Mouse (Mus musculus): ENCODE measurements around the gene Ulk1. TPM values are rescaled to one million over a fixed set of nuclear protein-coding genes. Genes with fewer than 3 reads are reported as not detected.
"Not testable (repeated sequence)": the region's sequence is repeated elsewhere in the genome, so short reads cannot be mapped to it uniquely, and the experiment has no call there.

Gene Ulk1
- polyA plus RNA-seq (2015; fragmentation: Nextera tagmentation; extraction: Ambion mirVana): 18.6 and 21.4 TPM in 2 replicates

DNA sequence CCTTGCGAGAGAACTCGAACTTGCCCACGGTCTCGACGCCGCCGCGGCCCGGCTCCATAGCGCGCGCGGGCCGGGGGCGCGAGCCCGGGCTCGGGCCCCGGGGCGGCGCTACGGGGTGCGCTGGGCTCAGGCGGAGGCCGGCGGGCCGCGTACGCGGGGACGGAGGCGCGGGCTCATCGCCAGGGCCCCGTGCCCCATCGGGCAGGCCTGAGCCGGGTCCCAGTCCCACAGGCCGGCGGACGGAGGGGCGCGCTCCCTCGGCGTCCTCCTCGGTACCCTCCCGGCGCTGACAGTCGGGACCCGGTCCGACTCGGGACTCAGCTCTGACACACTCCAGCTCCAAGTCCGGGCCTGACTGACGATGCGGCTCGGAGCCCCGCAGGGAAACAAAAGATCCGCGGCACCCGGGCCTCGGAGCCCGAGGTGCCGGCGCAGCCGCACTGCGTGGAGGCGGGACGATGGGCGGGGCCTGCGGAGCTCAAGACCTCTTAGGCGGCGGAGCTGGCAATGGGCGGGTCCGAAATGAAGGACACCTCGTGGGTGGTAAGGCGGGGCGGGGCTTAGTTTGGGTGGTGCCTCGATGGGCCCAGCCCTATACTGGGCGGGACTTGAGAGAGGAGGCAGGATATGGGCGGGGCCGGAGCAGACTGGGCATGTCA is at the start of gene Ulk1:
Ulk1 (minus strand) TSS at position 431 of the 659 bp plus-strand sequence.
- ATAC-seq (ENCODE audit: insufficient number of reproducible peaks, low FRiP score, low TSS enrichment, low read depth): peak; percentile 97
- Histone ChIP-seq H3K4me3 (replicated peaks) (peak within 1 kb of the TSS; percentile 96), H3K27me3 (no peaks in the 10 kb centered on the region), H3K36me3 (peaks cover 13% of the 10 kb centered on the region; the same call in 1 of the 2 replicates), H3K4me2 (replicated peaks) (peak within 1 kb of the TSS; percentile 84), H3K4me1 (peaks cover 43% of the 10 kb centered on the region), H3K9me3 (replicated peaks) (no peaks in the 10 kb centered on the region), H3K27ac (replicated peaks) (peak within 1 kb of the TSS; percentile 88), H3K9ac (peak within 1 kb of the TSS; percentile 96)
- under 1% methylated on average over 75 of the region's 80 CpGs for WGBS

DNA sequence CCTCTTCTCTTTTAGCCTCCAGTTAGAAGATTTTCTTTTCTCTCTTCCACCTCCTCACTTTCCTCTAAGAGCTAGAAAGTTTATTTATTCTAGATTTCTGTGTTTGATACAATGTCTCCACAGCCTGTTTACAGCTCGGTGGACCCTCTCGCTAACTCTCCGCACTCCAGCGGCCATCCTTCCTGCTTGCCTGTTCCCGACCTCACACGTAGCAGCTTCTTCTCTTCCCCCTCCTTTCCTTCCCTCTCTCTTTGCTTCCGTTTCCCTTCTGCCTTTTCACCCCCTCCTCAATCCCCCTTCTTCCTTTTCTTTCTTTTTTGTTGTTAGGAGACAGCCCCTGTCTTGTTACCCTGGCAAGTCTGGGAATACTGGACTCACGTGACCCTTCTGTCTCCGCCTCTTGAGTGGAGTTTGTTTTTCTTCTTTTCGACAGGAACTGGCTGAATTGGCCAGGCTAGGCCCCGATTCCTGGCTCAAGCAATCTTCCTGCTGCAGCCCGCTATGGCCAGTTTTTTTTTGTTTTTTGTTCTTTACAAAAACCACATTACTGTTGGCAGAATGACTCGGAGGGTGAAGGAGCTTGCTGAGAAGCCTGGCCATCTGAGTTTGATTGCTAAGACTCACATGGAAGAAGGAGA is 49.2 kb upstream of the Ulk1 start:
- no peak overlapping the region for H3K9ac ChIP-seq
- 52% methylated on average over 13 of the region's 13 CpGs for WGBS
- no peaks in the 10 kb centered on the region for H3K4me1 ChIP-seq
- peak overlapping the region; percentile 78 for H3K27ac ChIP-seq (replicated peaks)
- H3K4me2 ChIP-seq (replicated peaks): no peak overlapping the region
- no peaks in the 10 kb centered on the region for H3K27me3 ChIP-seq
- H3K4me3 ChIP-seq (replicated peaks): 0 out of 2 replicates have a peak overlapping the region, but pooled peaks have one; percentile 10
- ATAC-seq (ENCODE audit: insufficient number of reproducible peaks, low FRiP score, low TSS enrichment, low read depth): 0 out of 2 replicates have a peak, but pooled peaks have one; percentile 43
- H3K9me3 ChIP-seq (replicated peaks): no peaks in the 10 kb centered on the region
- H3K36me3 ChIP-seq: peaks cover 19% of the 10 kb centered on the region

- H3K9ac ChIP-seq: no peak overlapping the region
- no peaks in the 10 kb centered on the region for H3K9me3 ChIP-seq (replicated peaks)
- H3K27ac ChIP-seq (replicated peaks): 0 out of 2 replicates have a peak overlapping the region, but pooled peaks have one; percentile 34
- 22% methylated on average over 5 of the region's 5 CpGs for WGBS
- ATAC-seq (ENCODE audit: insufficient number of reproducible peaks, low FRiP score, low TSS enrichment, low read depth): no peak
- H3K36me3 ChIP-seq: peaks cover 11% of the 10 kb centered on the region; the same call in 1 of the 2 replicates
- no peak overlapping the region for H3K4me2 ChIP-seq (replicated peaks)
- H3K4me3 ChIP-seq (replicated peaks): no peak overlapping the region
- H3K27me3 ChIP-seq: no peaks in the 10 kb centered on the region
- no peaks in the 10 kb centered on the region for H3K4me1 ChIP-seq
Observed at GRCm38 (mm10) chr5:110857091-110857490, 47.2 kb upstream of the Ulk1 start.

DNA sequence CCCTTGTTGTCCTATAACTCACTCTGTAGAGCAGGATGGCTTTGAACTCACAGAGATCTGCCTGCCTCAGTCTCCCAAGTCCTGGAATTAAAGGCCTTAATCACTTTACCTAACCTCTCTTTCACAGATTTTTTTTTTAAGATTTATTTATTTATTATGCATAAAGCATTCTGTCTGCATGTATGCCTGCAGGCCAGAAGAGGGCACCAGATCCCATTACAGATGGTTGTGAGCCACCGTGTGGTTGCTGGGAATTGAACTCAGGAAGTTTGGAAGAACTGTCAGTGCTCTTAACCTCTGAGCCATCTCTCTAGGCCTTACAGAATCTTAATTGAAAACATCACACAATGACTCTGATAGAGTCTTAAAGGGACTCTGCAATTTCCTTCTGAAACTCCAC is 43.1 kb upstream of the Ulk1 start:
- Histone ChIP-seq H3K4me1 (no peaks in the 10 kb centered on the region), H3K27me3 (no peaks in the 10 kb centered on the region), H3K36me3 (peaks cover 17% of the 10 kb centered on the region; the same call in 1 of the 2 replicates), H3K4me3 (replicated peaks) (no peak overlapping the region), H3K9ac (no peak overlapping the region), H3K9me3 (replicated peaks) (no peaks in the 10 kb centered on the region), H3K27ac (replicated peaks) (no peak overlapping the region), H3K4me2 (replicated peaks) (no peak overlapping the region)
- WGBS: 80% methylated on average over 1 of the region's 1 CpGs
- ATAC-seq (ENCODE audit: insufficient number of reproducible peaks, low FRiP score, low TSS enrichment, low read depth): no peak

GRCm38 (mm10) chr5:110841046-110841862 is 31.4 kb upstream of the Ulk1 start:
- Histone ChIP-seq H3K9ac (no peak overlapping the region), H3K4me3 (replicated peaks) (no peak overlapping the region), H3K4me1 (peaks cover 9% of the 10 kb centered on the region; the same call in 1 of the 2 replicates), H3K36me3 (peaks cover 7% of the 10 kb centered on the region; the same call in 1 of the 2 replicates), H3K27me3 (no peaks in the 10 kb centered on the region), H3K27ac (replicated peaks) (no peak overlapping the region), H3K9me3 (replicated peaks) (no peaks in the 10 kb centered on the region), H3K4me2 (replicated peaks) (no peak overlapping the region; the same call in 1 of the 2 replicates)
- ATAC-seq (ENCODE audit: insufficient number of reproducible peaks, low FRiP score, low TSS enrichment, low read depth): no peak
- WGBS: 90% methylated on average over 14 of the region's 14 CpGs

DNA sequence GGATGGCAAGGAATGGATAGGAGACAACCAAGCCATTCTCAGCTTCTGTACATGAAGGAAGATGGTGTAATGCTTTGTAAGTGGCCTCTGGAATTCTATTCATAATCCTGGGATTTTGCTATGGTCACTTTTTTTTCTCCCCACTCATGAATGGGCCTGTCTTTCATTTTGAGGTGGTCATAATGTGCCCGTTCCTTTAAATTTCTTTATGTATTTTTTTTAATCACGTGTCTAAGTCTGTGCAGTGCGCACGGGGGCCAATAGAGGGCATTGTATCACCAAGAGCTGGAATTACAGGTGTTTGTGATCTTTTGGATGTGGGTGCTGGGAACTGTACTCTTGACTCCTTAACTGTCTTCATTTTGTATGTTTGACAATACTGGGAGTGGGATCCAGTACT is 30.6 kb upstream of the Ulk1 start:
- peak overlapping the region; percentile 68 for H3K4me3 ChIP-seq (replicated peaks)
- 4% methylated on average over 4 of the region's 4 CpGs for WGBS
- H3K27ac ChIP-seq (replicated peaks): peak overlapping the region; percentile 82
- peaks cover 9% of the 10 kb centered on the region; the same call in 1 of the 2 replicates for H3K4me1 ChIP-seq
- H3K9me3 ChIP-seq (replicated peaks): no peaks in the 10 kb centered on the region
- peak overlapping the region; percentile 55 for H3K4me2 ChIP-seq (replicated peaks)
- H3K36me3 ChIP-seq: peaks cover 7% of the 10 kb centered on the region; the same call in 1 of the 2 replicates
- no peak for ATAC-seq (ENCODE audit: insufficient number of reproducible peaks, low FRiP score, low TSS enrichment, low read depth)
- H3K27me3 ChIP-seq: no peaks in the 10 kb centered on the region
- peak overlapping the region; percentile 41 for H3K9ac ChIP-seq

DNA sequence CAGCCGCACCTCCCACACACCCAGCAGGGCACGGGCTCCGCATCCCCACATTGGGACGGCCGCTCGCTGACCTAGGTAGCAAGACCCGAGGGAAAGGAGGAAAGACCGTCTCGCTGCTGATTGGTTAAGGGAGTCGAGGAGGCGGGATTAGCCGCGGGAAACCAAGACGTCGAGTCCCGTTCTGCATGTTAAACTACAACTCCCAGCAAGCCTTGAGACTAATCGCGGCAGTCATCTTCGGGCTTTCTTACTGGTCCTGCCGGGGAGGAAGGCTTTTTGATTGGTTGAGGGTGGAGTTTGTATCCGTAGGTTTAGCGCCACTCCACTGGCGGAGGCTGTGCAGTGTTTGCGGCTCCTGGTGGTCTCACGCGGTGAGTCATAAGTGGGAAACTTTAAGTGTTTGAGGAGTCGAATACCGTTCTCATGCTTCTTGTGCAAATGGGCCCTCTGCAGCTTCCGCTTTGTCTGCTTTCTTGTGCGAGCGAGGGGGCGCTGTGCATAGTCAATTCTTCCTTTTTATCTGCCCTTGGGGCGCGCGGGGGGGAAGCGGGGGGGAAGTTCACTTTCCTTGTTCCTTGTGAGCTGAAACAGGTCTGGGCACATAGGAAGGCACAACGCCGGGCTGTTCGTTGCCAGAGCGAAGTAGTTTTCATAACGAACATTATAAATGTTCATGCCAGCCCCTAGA is 29.9 kb upstream of the Ulk1 start, which contains the start of the genes Hscb and Chek2:
Hscb (minus strand) TSS at position 100 of the 688 bp plus-strand sequence.
Chek2 (plus strand) TSS at position 302 of the 688 bp plus-strand sequence.
- peaks cover 9% of the 10 kb centered on the region; the same call in 1 of the 2 replicates for H3K4me1 ChIP-seq
- peak within 1 kb of the TSS; percentile 67 for H3K9ac ChIP-seq
- no peaks in the 10 kb centered on the region for H3K27me3 ChIP-seq
- H3K27ac ChIP-seq (replicated peaks): peak within 1 kb of the TSS; percentile 85
- peaks cover 5% of the 10 kb centered on the region; the same call in 1 of the 2 replicates for H3K36me3 ChIP-seq
- peak; percentile 98 for ATAC-seq (ENCODE audit: insufficient number of reproducible peaks, low FRiP score, low TSS enrichment, low read depth)
- peak within 1 kb of the TSS; percentile 68 for H3K4me3 ChIP-seq (replicated peaks)
- H3K9me3 ChIP-seq (replicated peaks): no peaks in the 10 kb centered on the region
- H3K4me2 ChIP-seq (replicated peaks): peak within 1 kb of the TSS; percentile 77
- under 1% methylated on average over 41 of the region's 41 CpGs for WGBS

- Histone ChIP-seq H3K4me1 (peaks cover 9% of the 10 kb centered on the region; the same call in 1 of the 2 replicates), H3K9ac (peak overlapping the region; percentile 67), H3K4me2 (replicated peaks) (peak overlapping the region; percentile 77), H3K9me3 (replicated peaks) (no peaks in the 10 kb centered on the region), H3K36me3 (peaks cover 5% of the 10 kb centered on the region; the same call in 1 of the 2 replicates), H3K4me3 (replicated peaks) (peak overlapping the region; percentile 68), H3K27me3 (no peaks in the 10 kb centered on the region), H3K27ac (replicated peaks) (peak overlapping the region; percentile 85)
- WGBS: 6% methylated on average over 28 of the region's 28 CpGs
- ATAC-seq (ENCODE audit: insufficient number of reproducible peaks, low FRiP score, low TSS enrichment, low read depth): peak; percentile 76
Observed at GRCm38 (mm10) chr5:110839038-110839677, 29.3 kb upstream of the Ulk1 start.

DNA sequence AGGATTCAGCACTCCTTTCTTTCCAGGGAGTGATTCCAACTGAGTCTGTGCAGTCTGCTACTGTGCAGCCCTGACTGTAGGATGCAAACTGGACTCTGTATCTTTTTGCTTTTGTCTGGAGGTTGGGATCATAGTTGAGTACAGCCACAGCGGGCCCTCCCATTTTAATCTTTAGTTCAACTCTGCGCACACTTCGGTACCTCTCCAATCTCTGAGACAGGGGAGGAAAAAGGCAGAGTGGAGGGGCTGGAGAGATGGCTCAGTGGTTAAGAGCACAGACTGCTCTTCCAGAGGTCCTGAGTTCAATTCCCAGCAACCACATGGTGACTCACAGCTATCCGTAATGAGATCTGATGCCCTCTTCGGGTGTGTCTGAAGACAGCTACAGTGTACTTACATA is 28.1 kb upstream of the Ulk1 start:
- not testable (repeated sequence) for H3K27ac ChIP-seq (replicated peaks); H3K36me3 ChIP-seq; H3K9ac ChIP-seq; H3K9me3 ChIP-seq (replicated peaks); H3K27me3 ChIP-seq; H3K4me2 ChIP-seq (replicated peaks); H3K4me3 ChIP-seq (replicated peaks); ATAC-seq (ENCODE audit: insufficient number of reproducible peaks, low FRiP score, low TSS enrichment, low read depth); H3K4me1 ChIP-seq
- WGBS: 88% methylated on average over 5 of the region's 5 CpGs

DNA sequence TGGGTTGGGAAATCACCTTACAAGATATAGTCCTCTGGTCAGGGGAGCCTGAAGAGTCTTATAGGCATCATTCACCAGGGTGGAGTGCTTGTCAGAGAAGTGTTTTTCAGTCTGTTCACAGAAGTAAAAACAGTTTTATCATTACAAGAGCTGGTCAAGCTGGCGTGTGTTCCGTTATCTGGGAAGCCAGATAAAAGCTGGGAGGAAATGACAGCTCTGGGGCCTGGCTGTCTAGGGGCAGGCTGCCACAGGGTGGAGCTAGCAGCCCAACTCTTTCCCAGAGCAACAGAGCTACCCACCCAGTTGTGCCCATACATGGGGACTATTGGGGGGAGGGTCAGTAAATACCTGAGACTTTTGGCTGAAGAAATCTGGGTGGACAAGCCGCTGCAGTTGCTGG is 26.1 kb upstream of the Ulk1 start:
- Histone ChIP-seq H3K27me3 (no peaks in the 10 kb centered on the region), H3K9ac (no peak overlapping the region), H3K4me2 (replicated peaks) (no peak overlapping the region), H3K9me3 (replicated peaks) (no peaks in the 10 kb centered on the region), H3K27ac (replicated peaks) (no peak overlapping the region), H3K4me1 (peaks cover 9% of the 10 kb centered on the region; the same call in 1 of the 2 replicates), H3K36me3 (peaks cover 14% of the 10 kb centered on the region; the same call in 1 of the 2 replicates), H3K4me3 (replicated peaks) (no peak overlapping the region)
- ATAC-seq (ENCODE audit: insufficient number of reproducible peaks, low FRiP score, low TSS enrichment, low read depth): no peak
- WGBS: 36% methylated on average over 3 of the region's 3 CpGs
